Mouse (Mus musculus) mesoderm, embryonic 11.5 days (tissue): ENCODE measurements around the gene Dnajc1.

Experiments used
- DNase-seq: peaks from one replicate; pipeline ENCODE4 v3.0.0-alpha.2; 2012; ENCODE audit warnings: low read depth, low spot score

The Dnajc1 gene

GRCm38 (mm10) chr2:18201820-18202462 lies 190.7 kb downstream of the Dnajc1 start:
- DNase-seq: no peak

GRCm38 (mm10) chr2:18195691-18196396 lies 196.8 kb downstream of the Dnajc1 start:
- no peak for DNase-seq

GRCm38 (mm10) chr2:18195285-18195684 lies 197.3 kb downstream of the Dnajc1 start:
- DNase-seq: no peak

DNA sequence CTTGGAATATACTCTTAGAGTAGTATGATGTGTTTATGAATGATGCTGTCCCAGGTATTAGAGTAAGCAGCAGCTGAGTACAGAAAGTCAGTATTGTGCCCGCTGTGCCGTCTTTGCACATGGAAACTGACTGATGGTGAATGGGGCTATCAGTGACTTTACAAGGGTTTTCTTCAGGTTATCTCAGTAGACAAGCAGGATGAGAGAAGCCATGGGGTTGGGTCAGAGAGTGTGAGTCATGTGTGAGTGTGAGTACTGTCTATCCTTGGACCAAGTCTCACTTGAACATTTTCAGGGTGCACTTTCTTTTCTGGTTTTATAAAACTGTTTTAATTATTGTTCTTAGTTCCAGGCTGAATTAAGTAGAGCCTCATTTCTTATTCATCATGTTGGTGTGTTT lies 204.3 kb downstream of the Dnajc1 start:
- no peak for DNase-seq

DNA sequence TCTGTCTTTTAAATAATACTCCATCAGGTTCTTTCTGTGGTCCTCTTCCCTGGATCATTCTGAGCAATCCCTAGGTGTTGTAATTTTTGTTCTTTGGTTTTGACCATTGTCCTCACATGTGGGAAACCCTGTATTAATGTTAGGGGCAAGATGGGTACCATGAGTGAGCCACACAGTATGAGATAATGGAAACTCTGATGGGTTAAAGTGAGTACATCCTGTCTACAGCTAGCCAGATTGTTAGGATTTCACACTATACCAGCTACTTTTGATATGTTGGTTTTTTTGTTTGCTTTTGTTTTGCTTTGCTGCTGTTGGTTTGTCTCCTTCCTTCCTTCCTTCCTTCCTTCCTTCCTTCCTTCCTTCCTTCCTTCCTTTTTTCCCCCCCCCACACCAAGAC lies 209.6 kb downstream of the Dnajc1 start:
- no peak for DNase-seq

DNA sequence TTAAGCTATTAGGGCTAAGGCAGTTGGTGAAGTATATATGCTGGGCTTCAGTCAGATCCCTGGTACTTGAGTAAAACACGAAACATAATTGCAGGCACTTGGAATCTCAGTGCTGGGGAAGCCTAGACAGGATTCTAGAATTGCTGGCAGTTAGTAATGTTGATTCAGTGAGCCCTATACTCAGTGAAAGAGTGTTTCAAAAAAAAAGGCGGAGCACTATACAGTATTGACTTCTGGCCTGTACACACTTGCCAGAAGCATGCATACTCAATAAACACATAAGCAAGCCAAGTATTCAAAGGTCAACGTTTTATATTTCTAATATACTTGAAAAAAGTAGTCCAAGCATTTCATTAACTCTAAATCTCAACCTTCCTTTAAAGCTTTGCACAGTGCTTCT lies 211.0 kb downstream of the Dnajc1 start:
- DNase-seq: no peak

DNA sequence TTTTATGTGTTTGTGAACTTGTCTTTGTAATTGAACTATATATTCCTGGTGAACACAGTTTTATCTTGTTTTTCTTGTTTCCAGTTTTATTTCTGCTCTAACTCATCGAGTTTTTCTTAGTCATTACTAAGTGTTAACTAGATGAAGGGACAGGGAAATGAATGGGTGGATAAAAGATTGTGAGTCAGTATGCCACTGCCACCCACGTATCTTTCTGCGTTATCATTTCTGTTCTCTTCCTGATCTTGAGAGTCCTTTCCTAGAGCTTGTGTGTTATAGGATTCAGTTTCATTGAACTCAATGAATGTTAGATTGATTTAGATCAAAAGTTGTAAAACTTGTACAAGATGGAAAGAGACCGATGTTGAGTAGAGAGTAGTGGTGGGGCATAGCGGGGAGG lies 212.3 kb downstream of the Dnajc1 start:
- DNase-seq: no peak

DNA sequence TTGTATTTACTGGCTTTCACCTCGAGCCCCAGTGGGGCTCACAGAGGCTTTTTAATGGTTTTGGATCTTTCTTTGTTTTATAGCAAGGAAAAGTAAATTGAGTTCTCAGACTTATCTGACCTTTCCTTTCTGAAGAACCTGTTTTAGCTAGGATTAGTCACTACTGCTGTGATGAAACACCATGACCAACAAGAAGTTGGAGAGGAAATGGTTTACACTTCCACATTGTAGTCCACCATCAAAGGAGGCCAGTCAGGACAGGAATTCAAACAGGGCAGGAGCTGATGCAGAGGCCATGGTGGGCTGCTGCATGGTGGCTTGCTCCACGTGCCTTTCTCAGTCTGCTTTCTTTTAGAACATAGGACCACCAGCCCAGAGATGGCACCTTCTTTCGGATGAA lies 216.4 kb downstream of the Dnajc1 start:
- no peak for DNase-seq

GRCm38 (mm10) chr2:18175234-18175633 lies 217.4 kb downstream of the Dnajc1 start:
- no peak for DNase-seq

- DNase-seq: no peak
These were observed 223.3 kb downstream of the Dnajc1 start for GRCm38 (mm10) chr2:18169174-18169948.

DNA sequence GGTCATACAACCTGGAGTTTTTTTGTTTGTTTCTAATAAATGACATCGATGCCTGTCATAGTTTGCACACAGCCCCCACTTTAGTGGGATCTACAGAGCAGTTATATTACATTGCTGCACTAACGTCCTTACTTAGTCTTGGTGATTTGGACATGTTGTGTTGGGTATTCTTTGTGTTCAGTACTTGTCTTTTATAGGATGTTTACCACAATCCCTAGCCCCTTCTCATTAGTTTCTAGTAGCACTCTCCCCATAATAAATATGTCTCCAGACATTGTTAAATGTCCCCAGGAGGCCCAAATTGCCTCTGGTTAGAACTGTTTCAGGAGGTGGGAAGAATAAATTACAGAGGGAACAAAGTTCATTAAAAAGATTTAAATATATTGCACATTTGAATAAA lies 227.1 kb downstream of the Dnajc1 start:
- DNase-seq: peak; percentile 4

DNA sequence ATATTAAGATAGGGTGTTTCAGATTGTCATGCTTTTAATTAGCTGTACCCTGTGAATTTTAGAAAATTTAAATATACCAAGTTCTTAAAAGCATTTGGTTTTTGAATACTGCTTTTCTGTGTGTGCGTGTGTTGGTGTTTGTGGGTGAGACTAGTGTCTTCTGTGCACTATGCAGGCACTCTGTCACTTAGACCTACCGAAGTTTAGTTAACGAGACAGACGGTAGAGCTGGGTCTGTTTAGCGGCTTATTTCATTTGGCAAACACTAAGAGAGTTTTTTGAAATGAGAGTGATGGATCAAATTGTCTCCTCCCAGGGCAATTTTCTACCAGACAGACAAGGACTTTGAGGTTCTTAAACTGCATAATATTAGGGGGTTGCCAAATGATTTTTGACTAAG lies 231.6 kb downstream of the Dnajc1 start:
- no peak for DNase-seq

DNA sequence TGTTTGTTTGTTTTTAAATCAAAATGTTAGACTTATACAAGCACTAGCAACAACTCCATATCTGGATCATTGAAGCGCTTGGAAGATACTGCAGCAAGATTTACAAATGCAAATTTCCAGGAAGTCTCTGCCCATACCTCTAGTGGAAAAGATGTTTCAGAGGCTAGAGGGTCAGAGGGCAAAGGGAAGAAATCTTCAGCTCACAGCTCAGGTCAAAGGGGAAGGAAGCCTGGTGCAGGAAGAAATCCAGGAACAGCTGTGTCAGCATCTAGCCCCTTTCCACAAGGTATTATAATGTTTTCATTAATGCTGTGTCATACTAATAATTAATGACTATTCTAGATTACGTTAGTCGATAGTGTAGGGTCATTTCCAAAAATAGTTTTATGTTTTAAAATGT lies 233.2 kb downstream of the Dnajc1 start:
- DNase-seq: peak; percentile 6

- DNase-seq: no peak
These were observed 236.5 kb downstream of the Dnajc1 start for GRCm38 (mm10) chr2:18156131-18156530.
